Mouse (Mus musculus) hindbrain, embryonic 13.5 days (tissue): Measurements from ENCODE around the gene Asna1. TPM values are rescaled to one million over a fixed set of nuclear protein-coding genes. Genes with fewer than 3 reads are reported as not detected.

Experiments
- ATAC-seq: fragments of 200-750 bp; cut with Nextera tagmentation; 2 replicates; pipeline ENCODE4 v1.8.0; 2017; ENCODE audit warnings: moderate TSS enrichment; ENCODE audit not compliant: low FRiP score
- H3K27ac ChIP-seq: fragments of 300-500 bp; sonication (generic); 2 replicates; pipeline ENCODE4 v1.5.1; 2015; ENCODE audit warnings: inconsistent platforms, mild to moderate bottlenecking, moderate library complexity
- H3K27me3 ChIP-seq: fragments of 300-500 bp; sonication (generic); 2 replicates; pipeline ENCODE4 v1.6.1; 2015; ENCODE audit warnings: mild to moderate bottlenecking, inconsistent platforms
- H3K36me3 ChIP-seq: fragments of 300-500 bp; sonication (generic); 2 replicates; pipeline ENCODE4 v1.6.1; 2015; ENCODE audit warnings: mild to moderate bottlenecking, inconsistent platforms
- H3K4me1 ChIP-seq: fragments of 300-500 bp; sonication (generic); replicated peaks from 2 replicates; pipeline ENCODE4 v1.6.1; 2015; ENCODE audit warnings: inconsistent platforms
- H3K4me2 ChIP-seq: fragments of 300-500 bp; sonication (generic); 2 replicates; pipeline ENCODE4 v1.6.1; 2015; ENCODE audit warnings: inconsistent platforms, mild to moderate bottlenecking, moderate library complexity
- H3K4me3 ChIP-seq: fragments of 300-500 bp; sonication (generic); 2 replicates; pipeline ENCODE4 v1.5.1; 2015; ENCODE audit warnings: mild to moderate bottlenecking, inconsistent platforms
- H3K9ac ChIP-seq: fragments of 300-500 bp; sonication (generic); 2 replicates; pipeline ENCODE4 v1.6.1; 2015; ENCODE audit warnings: mild to moderate bottlenecking, inconsistent platforms
- H3K9me3 ChIP-seq: fragments of 300-500 bp; sonication (generic); 2 replicates; pipeline ENCODE4 v1.6.1; 2016; ENCODE audit warnings: inconsistent platforms
- WGBS: fragments of 180-500 bp; shearing (Covaris S2); methylation state at CpG from one replicate; pipeline ENCODE4 v1.1.7; 2015; 5-methylcytosine and 5-hydroxymethylcytosine counted together
- polyA plus RNA-seq: library from polyadenylated mRNA; unstranded; fragments of >200 nt; fragmentation: Nextera tagmentation; extraction: Ambion mirVana; gene quantifications from 2 replicates; pipeline ENCODE4 v1.2.1, GENCODE M21; 2015

Gene Asna1
- polyA plus RNA-seq, 1 experiment from 2014 or later: 157 TPM

- peak overlapping the region; percentile 100 for H3K4me2 ChIP-seq
- peak; percentile 34 for ATAC-seq
- peak overlapping the region; percentile 77 for H3K9ac ChIP-seq
- H3K27ac ChIP-seq: peak overlapping the region; percentile 79
- H3K4me1 ChIP-seq: peaks cover 46% of the 10 kb centered on the region
- H3K36me3 ChIP-seq: no peaks in the 10 kb centered on the region
- 1% methylated on average over 52 of the region's 53 CpGs for WGBS
- peaks cover 69% of the 10 kb centered on the region for H3K27me3 ChIP-seq
- peak overlapping the region; percentile 48 for H3K4me3 ChIP-seq
- H3K9me3 ChIP-seq: no peaks in the 10 kb centered on the region
Observed at GRCm38 (mm10) chr8:84985684-84986378, 39.2 kb downstream of the Asna1 start.

GRCm38 (mm10) chr8:84985049-84985683 is 39.9 kb downstream of the Asna1 start:
- H3K27me3 ChIP-seq: peaks cover 76% of the 10 kb centered on the region
- peaks cover 51% of the 10 kb centered on the region for H3K4me1 ChIP-seq
- no peaks in the 10 kb centered on the region for H3K9me3 ChIP-seq
- peak overlapping the region; percentile 77 for H3K9ac ChIP-seq
- peak overlapping the region; percentile 100 for H3K4me2 ChIP-seq
- H3K27ac ChIP-seq: peak overlapping the region; percentile 79
- WGBS: under 1% methylated on average over 23 of the region's 23 CpGs
- H3K4me3 ChIP-seq: peak overlapping the region; percentile 48
- no peaks in the 10 kb centered on the region for H3K36me3 ChIP-seq
- no peak for ATAC-seq

- Histone ChIP-seq H3K4me3 (no peak overlapping the region), H3K27me3 (peaks cover 77% of the 10 kb centered on the region), H3K4me1 (peaks cover 53% of the 10 kb centered on the region)
Observed at GRCm38 (mm10) chr8:84984294-84985048, 40.6 kb downstream of the Asna1 start.

GRCm38 (mm10) chr8:84982499-84983011 is 42.5 kb downstream of the Asna1 start:
- Histone ChIP-seq H3K4me1 (peaks cover 68% of the 10 kb centered on the region), H3K27ac (no peak overlapping the region), H3K4me3 (no peak overlapping the region), H3K9me3 (no peaks in the 10 kb centered on the region), H3K9ac (no peak overlapping the region), H3K36me3 (no peaks in the 10 kb centered on the region), H3K4me2 (no peak overlapping the region), H3K27me3 (peaks cover 67% of the 10 kb centered on the region)
- ATAC-seq: no peak
- WGBS: 67% methylated on average over 3 of the region's 3 CpGs

More at GRCm38 (mm10) chr8:84984294-84985048, 40.6 kb downstream of the Asna1 start:
- Histone ChIP-seq H3K9ac (peak overlapping the region; percentile 77), H3K36me3 (no peaks in the 10 kb centered on the region), H3K27ac (peak overlapping the region; percentile 62), H3K9me3 (no peaks in the 10 kb centered on the region), H3K4me2 (peak overlapping the region; percentile 100)
- no peak for ATAC-seq
- WGBS: 12% methylated on average over 16 of the region's 16 CpGs

- H3K9me3 ChIP-seq: no peaks in the 10 kb centered on the region
- no peak overlapping the region; the same call in 1 of the 2 replicates for H3K27ac ChIP-seq
- no peak for ATAC-seq
- H3K4me2 ChIP-seq: no peak overlapping the region
- H3K4me1 ChIP-seq: peaks cover 74% of the 10 kb centered on the region
- H3K4me3 ChIP-seq: no peak overlapping the region
- H3K27me3 ChIP-seq: peaks cover 67% of the 10 kb centered on the region
- 87% methylated on average over 15 of the region's 15 CpGs for WGBS
- H3K9ac ChIP-seq: no peak overlapping the region
- H3K36me3 ChIP-seq: no peaks in the 10 kb centered on the region
Observed at GRCm38 (mm10) chr8:84981644-84982498, 43.2 kb downstream of the Asna1 start.

GRCm38 (mm10) chr8:84980622-84981358 is 44.3 kb downstream of the Asna1 start:
- no peak overlapping the region for H3K4me3 ChIP-seq
- WGBS: 32% methylated on average over 11 of the region's 11 CpGs
- no peak for ATAC-seq
- H3K9ac ChIP-seq: peak overlapping the region; percentile 46; the same call in 1 of the 2 replicates
- peaks cover 60% of the 10 kb centered on the region for H3K27me3 ChIP-seq
- peak overlapping the region; percentile 30; the same call in 1 of the 2 replicates for H3K4me2 ChIP-seq
- H3K4me1 ChIP-seq: peaks cover 77% of the 10 kb centered on the region
- no peaks in the 10 kb centered on the region for H3K9me3 ChIP-seq
- H3K36me3 ChIP-seq: no peaks in the 10 kb centered on the region
- H3K27ac ChIP-seq: peak overlapping the region; percentile 64

- peak overlapping the region; percentile 53 for H3K9ac ChIP-seq
- H3K4me3 ChIP-seq: peak overlapping the region; percentile 32
- H3K9me3 ChIP-seq: no peaks in the 10 kb centered on the region
- peaks cover 55% of the 10 kb centered on the region for H3K27me3 ChIP-seq
- ATAC-seq: peak; percentile 18
- WGBS: 4% methylated on average over 37 of the region's 42 CpGs
- peak overlapping the region; percentile 91 for H3K4me2 ChIP-seq
- peaks cover 5% of the 10 kb centered on the region; the same call in 1 of the 2 replicates for H3K36me3 ChIP-seq
- H3K27ac ChIP-seq: 0 out of 2 replicates have a peak overlapping the region, but pooled peaks have one; percentile 2
- H3K4me1 ChIP-seq: peaks cover 77% of the 10 kb centered on the region
Observed at GRCm38 (mm10) chr8:84979599-84980421, 45.3 kb downstream of the Asna1 start.

GRCm38 (mm10) chr8:84978248-84978940 is 46.7 kb downstream of the Asna1 start, which contains the start of gene Junb:
Gene Junb, minus strand, starts transcription at chr8:84978718.
- under 1% methylated on average over 63 of the region's 63 CpGs for WGBS
- peaks cover 41% of the 10 kb centered on the region for H3K27me3 ChIP-seq
- H3K4me2 ChIP-seq: peak within 1 kb of the TSS; percentile 91
- H3K4me3 ChIP-seq: peak within 1 kb of the TSS; percentile 52
- H3K9ac ChIP-seq: peak within 1 kb of the TSS; percentile 74
- H3K4me1 ChIP-seq: peaks cover 79% of the 10 kb centered on the region
- ATAC-seq: peak; percentile 41
- H3K36me3 ChIP-seq: peaks cover 13% of the 10 kb centered on the region
- peak within 1 kb of the TSS; percentile 77 for H3K27ac ChIP-seq
- H3K9me3 ChIP-seq: no peaks in the 10 kb centered on the region

- H3K9me3 ChIP-seq: no peaks in the 10 kb centered on the region
- H3K27me3 ChIP-seq: peaks cover 38% of the 10 kb centered on the region
- WGBS: under 1% methylated on average over 70 of the region's 70 CpGs
- peak overlapping the region; percentile 91 for H3K4me2 ChIP-seq
- H3K4me3 ChIP-seq: peak overlapping the region; percentile 52
- peaks cover 79% of the 10 kb centered on the region for H3K4me1 ChIP-seq
- no peak for ATAC-seq
- peak overlapping the region; percentile 77 for H3K27ac ChIP-seq
- peak overlapping the region; percentile 74 for H3K9ac ChIP-seq
- peaks cover 21% of the 10 kb centered on the region for H3K36me3 ChIP-seq
Observed at GRCm38 (mm10) chr8:84977435-84978247, 47.4 kb downstream of the Asna1 start.
